Mouse (Mus musculus) liver, adult (tissue): ENCODE data around the gene Vps33b.

Experiments
- GATA4 ChIP-seq: IDR thresholded peaks from 2 replicates; pipeline ENCODE4 v1.6.1; 2014; ENCODE audit warnings: mild to moderate bottlenecking, low read length; ENCODE audit not compliant: insufficient replicate concordance

Vps33b gene

GRCm38 (mm10) chr7:80326076-80326475 is 56.6 kb downstream of the Vps33b start:
- TF ChIP-seq GATA4, result no peak

GRCm38 (mm10) chr7:80330278-80330677 is 60.8 kb downstream of the Vps33b start:
- TF ChIP-seq GATA4, result no peak

- TF ChIP-seq GATA4, result no peak
Observed at GRCm38 (mm10) chr7:80331433-80331832, 62.0 kb downstream of the Vps33b start.

- no peak for TF ChIP-seq GATA4
Observed at GRCm38 (mm10) chr7:80334848-80335247, 65.4 kb downstream of the Vps33b start.

GRCm38 (mm10) chr7:80336932-80337331 is 67.5 kb downstream of the Vps33b start:
- no peak for TF ChIP-seq GATA4

GRCm38 (mm10) chr7:80339371-80339770 is 69.9 kb downstream of the Vps33b start:
- TF ChIP-seq GATA4, result no peak

- no peak for TF ChIP-seq GATA4
Observed at GRCm38 (mm10) chr7:80339793-80340628, 70.6 kb downstream of the Vps33b start.

GRCm38 (mm10) chr7:80340793-80341192 is 71.3 kb downstream of the Vps33b start, which contains the start of gene Unc45a:
Gene Unc45a (minus strand): TSS chr7:80341005.
- TF ChIP-seq GATA4, result no peak
